Mouse (Mus musculus) bone marrow, adult 2 months (tissue): ENCODE results near the gene Bgn.

Source experiments
- CTCF ChIP-seq: fragments of 200-500 bp; IDR thresholded peaks from 2 replicates; pipeline ENCODE4 v1.5.1; 2011; ENCODE audit warnings: low read length, control low read depth; ENCODE audit not compliant: control insufficient read depth, insufficient read depth
- POLR2A ChIP-seq: fragments of 200-500 bp; IDR thresholded peaks from 2 replicates; pipeline ENCODE4 v1.6.1; 2011; ENCODE audit warnings: low read depth, mild to moderate bottlenecking, control low read depth, low read length, borderline replicate concordance; ENCODE audit not compliant: control insufficient read depth

DNA sequence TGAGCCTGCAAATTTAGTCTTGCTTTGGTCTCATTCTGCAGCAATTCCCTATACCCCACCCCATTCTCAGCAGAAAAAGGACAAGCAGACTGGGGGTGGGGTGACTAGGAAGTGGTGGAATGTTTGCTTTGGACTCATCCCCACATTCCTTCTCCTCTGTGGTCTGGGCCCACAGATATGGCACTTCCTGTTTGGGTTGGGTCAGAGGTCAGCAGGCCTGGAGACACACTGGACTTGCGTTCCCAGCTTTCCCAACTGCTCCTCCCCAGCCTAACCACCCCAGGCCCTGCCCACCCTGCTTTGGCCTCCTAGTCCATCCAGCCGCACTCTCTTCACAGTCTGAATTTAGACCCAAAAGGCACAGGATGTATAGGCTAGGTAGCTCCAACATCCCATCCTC is 6.8 kb upstream of the Bgn start:
- TF ChIP-seq POLR2A (no peak), CTCF (no peak)
